Mouse (Mus musculus) CH12.LX (cell line): Measurements from ENCODE around the gene Med22.

Experiments
- BHLHE40 ChIP-seq: IDR thresholded peaks from 2 replicates; pipeline ENCODE4 v1.6.1; 2011; ENCODE audit warnings: mild to moderate bottlenecking, low read depth, low read length, improper control_type of control experiment
- CTCF ChIP-seq, 2 experiments: IDR thresholded peaks in 1 of 2; conservative IDR thresholded peaks in 1 of 2; 2 replicates each; pipeline ENCODE4 v1.5.1; 2011 to 2012; ENCODE audit warnings: low read depth in 2 of 2, low read length in 2 of 2, improper control_type of control experiment in 1 of 2, inconsistent platforms in 1 of 2, mild to moderate bottlenecking in 1 of 2, moderate library complexity in 1 of 2
- E2F4 ChIP-seq: IDR thresholded peaks from 2 replicates; pipeline ENCODE4 v1.6.1; 2011; ENCODE audit warnings: low read depth, low read length, improper control_type of control experiment; ENCODE audit not compliant: insufficient replicate concordance
- ELF1 ChIP-seq: IDR thresholded peaks from 2 replicates; pipeline ENCODE4 v1.6.1; 2014; ENCODE audit warnings: low read depth, mild to moderate bottlenecking, inconsistent platforms, low read length, improper control_type of control experiment
- EP300 ChIP-seq: IDR thresholded peaks from 2 replicates; pipeline ENCODE4 v1.6.1; 2011; ENCODE audit warnings: low read length, improper control_type of control experiment
- HCFC1 ChIP-seq: IDR thresholded peaks from 2 replicates; pipeline ENCODE4 v1.6.1; 2012; ENCODE audit warnings: low read depth, mild to moderate bottlenecking, inconsistent platforms, low read length, improper control_type of control experiment
- IRF4 ChIP-seq: IDR thresholded peaks from 2 replicates; pipeline ENCODE4 v1.6.1; 2014; ENCODE audit warnings: low read depth, mild to moderate bottlenecking, inconsistent platforms, low read length, improper control_type of control experiment
- MAZ ChIP-seq: IDR thresholded peaks from 2 replicates; pipeline ENCODE4 v1.6.1; 2012; ENCODE audit warnings: low read depth, mild to moderate bottlenecking, inconsistent platforms, low read length, improper control_type of control experiment, moderate library complexity
- MYC ChIP-seq: IDR thresholded peaks from 2 replicates; pipeline ENCODE4 v1.6.1; 2011; ENCODE audit warnings: low read depth, mild to moderate bottlenecking, improper control_type of control experiment, low read length
- PAX5 ChIP-seq: IDR thresholded peaks from 2 replicates; pipeline ENCODE4 v1.6.1; 2012; ENCODE audit warnings: low read length, inconsistent platforms, mixed read lengths
- POLR2A ChIP-seq: IDR thresholded peaks from 2 replicates; pipeline ENCODE4 v1.6.1; 2011; ENCODE audit warnings: low read depth, mild to moderate bottlenecking, improper control_type of control experiment, low read length
- POLR2AphosphoS2 ChIP-seq: IDR thresholded peaks from 2 replicates; pipeline ENCODE4 v1.6.1; 2011; ENCODE audit warnings: low read depth, low read length, improper control_type of control experiment
- RAD21 ChIP-seq: IDR thresholded peaks from 2 replicates; pipeline ENCODE4 v1.6.1; 2011; ENCODE audit warnings: low read depth, mild to moderate bottlenecking, low read length, improper control_type of control experiment, moderate library complexity
- ZMIZ1 ChIP-seq: IDR thresholded peaks from 2 replicates; pipeline ENCODE4 v1.6.1; 2012; ENCODE audit warnings: low read depth, mild to moderate bottlenecking, inconsistent platforms, low read length, improper control_type of control experiment

GRCm38 (mm10) chr2:26909387-26909784, 1.1 kb downstream of the Med22 start:
- TF ChIP-seq POLR2A (no peak), MYC (peak; percentile 85), CTCF (conservative IDR thresholded peaks at IDR 0.05 in 1 of 2, IDR thresholded peaks at IDR 0.05 in 1 of 2; ENCODE audit: low read depth in 2 of 2, low read length in 2 of 2) (peak; percentile 36 to 71; a peak in 2 of 4 replicates), MAZ (no peak), ELF1 (no peak), RAD21 (no peak; the same call in 1 of the 2 replicates), ZMIZ1 (no peak), IRF4 (no peak), EP300 (no peak), POLR2AphosphoS2 (no peak), PAX5 (no peak), HCFC1 (no peak), BHLHE40 (no peak), E2F4 (no peak)
